Mouse (Mus musculus) kidney, embryonic 16.5 days (tissue): Measurements from ENCODE around the gene C130074G19Rik. TPM values are rescaled to one million over a fixed set of nuclear protein-coding genes. Genes with fewer than 3 reads are reported as not detected.
A peak's percentile ranks its signal among the peaks of the same experiment; 100 is the strongest.

Experiments used
- ATAC-seq: fragments of 200-750 bp; cut with Nextera tagmentation; 2 replicates; pipeline ENCODE4 v1.8.0; 2017; ENCODE audit warnings: moderate TSS enrichment; ENCODE audit not compliant: low FRiP score, low TSS enrichment
- H3K27ac ChIP-seq: fragments of 300-500 bp; sonication (generic); 2 replicates; pipeline ENCODE4 v1.5.1; 2014; ENCODE audit warnings: low read length
- H3K27me3 ChIP-seq: fragments of 300-500 bp; sonication (generic); 2 replicates; pipeline ENCODE4 v1.6.1; 2014; ENCODE audit warnings: low read length, control low read depth, mixed read lengths; ENCODE audit not compliant: insufficient read depth
- H3K36me3 ChIP-seq: fragments of 300-500 bp; sonication (generic); 2 replicates; pipeline ENCODE4 v1.6.1; 2014; ENCODE audit warnings: low read length, control low read depth, mixed read lengths; ENCODE audit not compliant: insufficient read depth
- H3K4me1 ChIP-seq: fragments of 300-500 bp; sonication (generic); 2 replicates; pipeline ENCODE4 v1.6.1; 2014; ENCODE audit warnings: low read length, control low read depth, mixed read lengths; ENCODE audit not compliant: insufficient read depth
- H3K4me2 ChIP-seq: fragments of 300-500 bp; sonication (generic); replicated peaks from 2 replicates; pipeline ENCODE4 v1.6.1; 2014; ENCODE audit warnings: low read depth, low read length
- H3K4me3 ChIP-seq: fragments of 300-500 bp; sonication (generic); 2 replicates; pipeline ENCODE4 v1.5.1; 2014; ENCODE audit warnings: mild to moderate bottlenecking, low read length
- H3K9ac ChIP-seq: fragments of 300-500 bp; sonication (generic); replicated peaks from 2 replicates; pipeline ENCODE4 v1.6.1; 2014; ENCODE audit warnings: low read length
- H3K9me3 ChIP-seq: fragments of 300-500 bp; sonication (generic); 2 replicates; pipeline ENCODE4 v1.6.1; 2016; ENCODE audit warnings: low read length, control low read depth
- WGBS: fragments of 180-500 bp; shearing (Covaris S2); extraction: QIAGEN DNeasy Blood & Tissue Kit; methylation state at CpG from one replicate; pipeline ENCODE4 v1.1.7; 2014; 5-methylcytosine and 5-hydroxymethylcytosine counted together
- polyA plus RNA-seq: library from polyadenylated mRNA; unstranded; fragments of >200 nt; fragmentation: Nextera tagmentation; extraction: Ambion mirVana; gene quantifications from 2 replicates; pipeline ENCODE4 v1.2.1, GENCODE M21; 2015

Gene C130074G19Rik
- polyA plus RNA-seq, 1 experiment from 2014 or later, result 3.1 TPM

DNA sequence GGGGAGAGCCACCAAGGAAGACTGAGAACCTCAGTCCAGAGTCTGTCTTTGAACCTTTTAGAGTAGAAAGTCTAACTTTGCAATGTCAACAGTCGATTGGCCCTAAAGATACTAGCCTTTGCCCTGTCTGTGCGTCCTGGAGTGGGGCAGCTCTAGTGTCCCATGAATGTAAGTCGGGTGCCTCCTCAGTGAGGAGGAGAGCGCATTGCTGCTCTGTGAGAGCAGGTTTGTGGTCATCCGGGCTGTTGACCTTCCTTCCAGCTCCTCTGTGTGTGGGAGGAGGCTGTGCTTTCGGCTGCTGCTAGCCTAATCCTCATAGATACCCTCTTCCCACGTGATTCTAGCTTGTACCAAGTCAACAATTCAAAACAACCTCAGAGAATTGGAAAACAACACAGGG lies 31.9 kb downstream of the C130074G19Rik start:
- no peak for ATAC-seq
- Histone ChIP-seq H3K4me1 (peaks cover 27% of the 10 kb centered on the region), H3K4me2 (peak overlapping the region; percentile 40), H3K36me3 (no peaks in the 10 kb centered on the region), H3K27ac (peak overlapping the region; percentile 63), H3K4me3 (no peak overlapping the region), H3K9me3 (no peaks in the 10 kb centered on the region), H3K9ac (0 out of 2 replicates have a peak overlapping the region, but pooled peaks have one; percentile 11), H3K27me3 (0 out of 2 replicates have a peak, but pooled peaks cover 3% of the 10 kb centered on the region)
- 17% methylated on average over 7 of the region's 7 CpGs for WGBS

- Histone ChIP-seq H3K4me2 (peak overlapping the region; percentile 96), H3K36me3 (no peaks in the 10 kb centered on the region), H3K4me3 (no peak overlapping the region), H3K9me3 (no peaks in the 10 kb centered on the region), H3K27me3 (0 out of 2 replicates have a peak, but pooled peaks cover 3% of the 10 kb centered on the region), H3K4me1 (peaks cover 34% of the 10 kb centered on the region), H3K9ac (no peak overlapping the region), H3K27ac (no peak overlapping the region)
- no peak for ATAC-seq
- 60% methylated on average over 3 of the region's 3 CpGs for WGBS
These were observed 36.0 kb downstream of the C130074G19Rik start for GRCm38 (mm10) chr1:184846973-184847372.

- Histone ChIP-seq H3K9ac (peak within 1 kb of the TSS; percentile 85), H3K4me3 (peak within 1 kb of the TSS; percentile 75), H3K27me3 (0 out of 2 replicates have a peak, but pooled peaks cover 3% of the 10 kb centered on the region), H3K9me3 (no peaks in the 10 kb centered on the region), H3K4me1 (peaks cover 27% of the 10 kb centered on the region), H3K36me3 (no peaks in the 10 kb centered on the region), H3K4me2 (peak within 1 kb of the TSS; percentile 96), H3K27ac (peak within 1 kb of the TSS; percentile 90)
- WGBS, result 1% methylated on average over 18 of the region's 18 CpGs
- ATAC-seq, result peak; percentile 1; the same call in 1 of the 2 replicates
These were observed 36.8 kb downstream of the C130074G19Rik start, which contains the start of gene Marc2 for GRCm38 (mm10) chr1:184846092-184846750. Marc2 (minus strand) TSS chr1:184846451.

DNA sequence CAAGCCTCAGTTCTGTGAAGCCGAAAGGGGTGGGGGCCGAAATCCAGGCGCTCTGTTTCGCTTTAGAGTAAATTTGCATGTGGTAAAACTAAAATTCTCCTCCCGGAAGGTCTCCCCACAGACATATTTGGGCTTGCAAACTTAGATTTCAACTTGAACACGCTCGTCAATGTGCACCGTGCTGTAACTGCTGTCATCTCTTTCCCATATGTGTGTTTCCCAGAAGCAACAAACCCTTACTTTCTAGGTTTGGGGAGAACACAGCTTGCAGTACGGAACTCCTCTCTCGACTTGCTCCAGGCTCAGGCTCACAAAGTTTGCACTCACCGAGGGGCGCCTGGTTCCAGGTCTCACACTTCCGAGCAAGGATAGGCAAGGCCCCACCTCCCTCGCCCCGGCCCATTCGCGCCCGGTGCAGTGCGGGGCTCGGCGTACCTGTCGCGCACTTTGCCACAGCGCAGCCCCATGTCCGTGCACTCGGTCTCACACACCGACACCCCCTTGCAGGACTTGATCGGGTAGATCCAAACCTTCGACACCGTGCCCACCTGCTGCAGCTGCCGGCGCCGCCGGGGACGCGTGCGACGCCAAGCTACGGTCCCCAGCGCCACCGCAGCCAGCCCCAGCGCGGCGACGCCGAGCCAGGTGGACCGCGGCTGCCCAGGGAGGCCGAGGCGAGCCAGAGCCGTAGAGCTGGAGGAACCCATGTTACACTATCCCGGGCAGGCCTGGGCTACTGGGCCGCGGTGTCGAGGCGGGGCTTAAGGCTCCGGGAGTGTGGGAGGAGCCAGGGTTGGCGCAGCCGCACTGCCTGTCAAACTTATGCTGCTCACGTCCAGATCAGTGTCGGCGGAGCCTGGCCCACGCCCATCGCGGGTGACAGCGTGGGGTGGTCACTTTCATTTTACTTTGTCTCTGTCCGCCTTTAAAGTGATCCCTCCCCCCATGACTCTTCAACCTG lies 37.6 kb downstream of the C130074G19Rik start:
- H3K36me3 ChIP-seq, result peaks cover under 1% of the 10 kb centered on the region; the same call in 1 of the 2 replicates

GRCm38 (mm10) chr1:184844326-184845066 lies 38.5 kb downstream of the C130074G19Rik start:
- Histone ChIP-seq H3K36me3 (peaks cover 5% of the 10 kb centered on the region; the same call in 1 of the 2 replicates), H3K27me3 (0 out of 2 replicates have a peak, but pooled peaks cover 3% of the 10 kb centered on the region), H3K9me3 (no peaks in the 10 kb centered on the region), H3K27ac (peak overlapping the region; percentile 90; the same call in 1 of the 2 replicates), H3K4me1 (peaks cover 23% of the 10 kb centered on the region), H3K4me2 (peak overlapping the region; percentile 96), H3K4me3 (peak overlapping the region; percentile 75), H3K9ac (peak overlapping the region; percentile 85)
- WGBS, result 20% methylated on average over 15 of the region's 15 CpGs
- ATAC-seq, result no peak

More for the DNA sequence above, 37.6 kb downstream of the C130074G19Rik start:
- H3K9me3 ChIP-seq, result no peaks in the 10 kb centered on the region
- H3K4me2 ChIP-seq, result peak overlapping the region; percentile 96
- H3K27ac ChIP-seq, result peak overlapping the region; percentile 90
- H3K9ac ChIP-seq, result peak overlapping the region; percentile 85
- WGBS, result under 1% methylated on average over 67 of the region's 67 CpGs
- peak; percentile 98 for ATAC-seq
- H3K4me1 ChIP-seq, result peaks cover 23% of the 10 kb centered on the region
- H3K27me3 ChIP-seq, result 0 out of 2 replicates have a peak, but pooled peaks cover 3% of the 10 kb centered on the region
- H3K4me3 ChIP-seq, result peak overlapping the region; percentile 75

- H3K36me3 ChIP-seq, result peaks cover 35% of the 10 kb centered on the region
- no peak overlapping the region for H3K9ac ChIP-seq
- H3K9me3 ChIP-seq, result no peaks in the 10 kb centered on the region
- H3K4me1 ChIP-seq, result no peaks in the 10 kb centered on the region
- no peaks in the 10 kb centered on the region for H3K27me3 ChIP-seq
- no peak overlapping the region for H3K4me2 ChIP-seq
- no peak overlapping the region for H3K27ac ChIP-seq
- ATAC-seq, result no peak
- no peak overlapping the region for H3K4me3 ChIP-seq
- 60% methylated on average over 4 of the region's 4 CpGs for WGBS
These were observed 45.4 kb downstream of the C130074G19Rik start for GRCm38 (mm10) chr1:184837649-184838048.

DNA sequence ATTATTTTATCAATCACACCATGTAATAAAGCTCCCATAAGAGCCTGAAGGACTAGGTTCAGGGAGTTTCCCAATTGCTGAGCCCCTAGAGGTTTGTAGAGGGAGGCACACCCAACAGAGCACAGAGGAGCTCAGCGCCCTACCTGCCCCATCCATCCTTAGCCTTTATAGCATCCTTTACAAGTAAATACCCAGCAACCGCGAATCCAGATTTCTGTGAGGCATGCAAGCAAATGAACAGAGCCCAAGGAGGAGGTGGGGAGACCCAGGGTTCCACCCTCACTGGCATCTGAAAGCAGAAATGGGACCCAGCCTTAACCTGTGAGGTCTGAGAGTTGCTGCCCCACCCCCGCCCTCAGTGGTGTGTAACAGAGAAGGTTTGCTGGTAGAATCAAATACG lies 46.7 kb downstream of the C130074G19Rik start:
- no peaks in the 10 kb centered on the region for H3K27me3 ChIP-seq
- no peaks in the 10 kb centered on the region for H3K4me1 ChIP-seq
- WGBS, result 76% methylated on average over 5 of the region's 5 CpGs
- H3K9ac ChIP-seq, result no peak overlapping the region
- H3K27ac ChIP-seq, result no peak overlapping the region
- no peak for ATAC-seq
- H3K4me3 ChIP-seq, result no peak overlapping the region
- H3K9me3 ChIP-seq, result no peaks in the 10 kb centered on the region
- H3K4me2 ChIP-seq, result no peak overlapping the region
- H3K36me3 ChIP-seq, result peaks cover 48% of the 10 kb centered on the region

GRCm38 (mm10) chr1:184833499-184833898 lies 49.5 kb downstream of the C130074G19Rik start:
- H3K27ac ChIP-seq, result no peak overlapping the region
- H3K9ac ChIP-seq, result no peak overlapping the region
- H3K4me3 ChIP-seq, result no peak overlapping the region
- 88% methylated on average over 7 of the region's 7 CpGs for WGBS
- H3K4me1 ChIP-seq, result no peaks in the 10 kb centered on the region
- H3K27me3 ChIP-seq, result no peaks in the 10 kb centered on the region
- ATAC-seq, result no peak
- H3K4me2 ChIP-seq, result no peak overlapping the region
- H3K36me3 ChIP-seq, result peaks cover 57% of the 10 kb centered on the region
- H3K9me3 ChIP-seq, result no peaks in the 10 kb centered on the region

DNA sequence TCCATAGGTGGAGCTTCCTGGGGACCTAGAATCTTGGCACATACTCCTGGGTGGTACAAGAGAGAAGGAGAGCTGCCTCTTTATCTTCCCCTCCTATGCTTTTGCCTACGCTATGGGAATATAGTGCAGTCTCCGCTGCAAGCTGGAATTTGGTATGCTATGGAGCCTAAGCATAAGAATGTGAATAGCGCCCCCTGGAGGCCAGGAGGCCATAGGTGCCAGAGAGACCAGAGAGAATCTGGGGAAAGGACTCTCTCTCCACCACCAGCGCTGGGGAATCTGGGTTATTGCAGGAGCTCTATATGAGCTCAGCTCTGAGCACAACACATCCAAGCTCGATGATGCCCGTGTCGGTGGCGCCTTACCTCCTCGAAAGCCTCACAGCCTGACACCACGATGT lies 50.8 kb downstream of the C130074G19Rik start:
- Histone ChIP-seq H3K36me3 (peaks cover 53% of the 10 kb centered on the region), H3K9ac (no peak overlapping the region), H3K4me3 (no peak overlapping the region), H3K9me3 (no peaks in the 10 kb centered on the region), H3K27me3 (no peaks in the 10 kb centered on the region), H3K27ac (no peak overlapping the region), H3K4me2 (no peak overlapping the region), H3K4me1 (no peaks in the 10 kb centered on the region)
- WGBS, result 84% methylated on average over 10 of the region's 10 CpGs
- no peak for ATAC-seq
